Mouse (Mus musculus): ENCODE results near the gene Xrra1.
"Not testable (repeated sequence)": the region's sequence is repeated elsewhere in the genome, so short reads cannot be mapped to it uniquely, and the experiment has no call there.

The Xrra1 gene

DNA sequence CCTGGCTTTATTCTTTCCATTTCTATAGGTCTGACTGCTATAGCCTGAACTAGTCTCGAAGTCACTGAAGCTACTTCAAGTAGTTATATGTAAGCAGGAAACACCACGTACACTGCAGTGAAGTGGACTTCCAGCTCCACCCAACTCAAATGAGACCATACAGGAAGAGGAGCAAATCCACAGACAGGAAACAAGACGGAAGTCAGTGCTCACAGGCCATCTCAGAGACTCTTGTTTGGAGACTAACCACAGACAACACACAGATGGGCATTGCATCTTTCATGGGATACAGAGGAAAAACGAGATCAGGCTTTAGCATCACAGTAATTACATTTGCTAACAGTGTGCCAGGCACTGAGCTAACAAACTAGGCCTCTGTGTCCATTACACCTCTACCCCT lies 87.4 kb downstream of the Xrra1 start:
- no peak for DNase-seq (ENCODE audit: low read depth in 1 of 2, low spot score in 2 of 2)

GRCm38 (mm10) chr7:99947329-99947728 lies 88.4 kb downstream of the Xrra1 start:
- peak in 1 of 2 experiments; percentile 24 for DNase-seq (ENCODE audit: low read depth in 1 of 2, low spot score in 2 of 2)

DNA sequence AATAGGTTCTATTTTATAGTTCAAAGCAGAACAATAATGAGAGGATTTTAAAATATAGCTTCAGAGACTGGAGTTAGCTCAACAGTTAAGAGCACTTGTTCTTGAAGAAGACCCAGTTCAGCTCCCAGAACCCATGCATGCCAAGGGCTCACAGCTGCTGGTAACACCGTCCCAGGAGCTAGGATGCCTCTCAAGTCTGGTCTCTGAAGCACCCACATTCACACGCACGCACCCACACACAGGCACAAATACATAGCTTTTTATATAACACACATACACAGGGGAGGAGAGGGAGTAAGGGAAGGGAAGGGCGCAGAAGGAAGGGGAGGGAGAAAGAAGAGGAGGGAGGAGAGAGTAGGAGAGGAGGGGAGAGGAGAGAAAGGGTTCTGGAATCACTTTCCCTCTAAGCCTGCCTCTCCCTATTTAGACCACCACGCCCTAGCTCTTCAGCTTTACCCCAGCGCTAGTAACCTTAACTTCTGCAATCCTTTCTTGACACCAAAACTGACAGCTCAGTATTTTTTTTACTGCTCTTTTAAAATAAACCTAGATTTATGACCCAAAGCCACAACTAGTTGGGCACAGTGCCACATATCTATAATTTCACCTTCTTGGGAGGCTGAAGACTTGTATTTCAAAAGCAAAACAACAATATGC lies 94.7 kb downstream of the Xrra1 start:
- no peak for DNase-seq (ENCODE audit: low read depth in 1 of 2, low spot score in 2 of 2)

- DNase-seq (ENCODE audit: low read depth in 1 of 2, low spot score in 2 of 2), result no peak
Observed at GRCm38 (mm10) chr7:99954212-99954611, 95.3 kb downstream of the Xrra1 start.

- DNase-seq (ENCODE audit: low read depth in 1 of 2, low spot score in 2 of 2), result no peak
Observed at GRCm38 (mm10) chr7:99956095-99956494, 97.2 kb downstream of the Xrra1 start.

GRCm38 (mm10) chr7:99957226-99957965 lies 98.5 kb downstream of the Xrra1 start:
- no peak for DNase-seq (ENCODE audit: low read depth in 1 of 2, low spot score in 2 of 2)

GRCm38 (mm10) chr7:99960571-99960970 lies 101.7 kb downstream of the Xrra1 start:
- not testable (repeated sequence) for DNase-seq (ENCODE audit: low read depth in 1 of 2, low spot score in 2 of 2)

DNA sequence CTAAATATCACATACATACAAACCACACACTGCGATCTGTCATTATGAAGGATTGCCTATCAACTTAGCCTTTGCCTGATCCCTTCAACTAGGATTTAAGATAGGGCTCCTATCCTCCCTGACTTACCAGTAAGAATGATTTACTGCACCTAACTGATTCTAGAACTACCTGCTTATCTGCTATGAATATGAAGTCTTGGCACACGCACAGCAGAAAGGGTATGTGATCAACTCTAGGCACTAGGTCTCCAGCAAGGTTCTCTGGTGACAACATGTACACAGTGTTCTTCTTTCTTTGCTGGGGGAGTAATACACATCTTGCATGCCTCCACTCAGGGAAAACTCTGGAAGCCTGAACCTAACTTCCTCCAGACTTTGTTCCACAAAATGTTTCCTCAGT lies 102.6 kb downstream of the Xrra1 start:
- no peak for DNase-seq (ENCODE audit: low read depth in 1 of 2, low spot score in 2 of 2)

DNA sequence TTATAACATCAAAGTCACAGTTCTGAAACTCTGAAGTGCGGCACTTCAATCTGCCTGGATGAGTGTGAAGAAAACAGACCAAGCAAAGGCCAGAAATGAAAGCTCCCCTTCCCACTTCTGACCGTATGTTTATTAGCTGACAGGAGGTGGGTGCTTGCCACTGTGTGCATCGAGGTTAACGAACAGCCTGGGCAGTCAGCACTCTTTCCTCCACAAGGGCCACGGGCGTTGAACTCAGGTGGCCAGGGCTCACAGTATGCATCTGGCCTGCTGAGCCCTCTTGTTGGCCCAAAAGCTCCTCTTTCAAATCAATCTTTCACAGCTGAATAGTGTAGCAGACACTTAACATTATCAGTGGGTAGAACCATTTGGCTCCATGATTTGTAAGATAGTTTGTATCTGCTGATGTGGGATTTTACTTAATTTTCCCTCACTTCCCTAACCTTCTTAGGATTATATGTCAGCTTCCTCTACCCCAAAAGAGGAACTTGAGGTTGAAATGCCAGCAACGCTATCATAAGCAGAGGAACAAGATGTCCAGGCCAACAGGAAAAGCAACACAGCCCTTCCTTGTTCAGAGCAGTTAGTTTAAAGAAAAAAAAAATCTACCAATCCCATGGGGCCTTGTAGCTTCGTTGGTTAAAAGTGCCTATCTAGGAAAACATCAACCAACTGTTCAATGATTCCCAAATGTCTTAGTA lies 103.8 kb downstream of the Xrra1 start:
- DNase-seq (ENCODE audit: low read depth in 1 of 2, low spot score in 2 of 2), result no peak

GRCm38 (mm10) chr7:99963237-99963860 lies 104.4 kb downstream of the Xrra1 start:
- DNase-seq (ENCODE audit: low read depth in 1 of 2, low spot score in 2 of 2), result no peak

DNA sequence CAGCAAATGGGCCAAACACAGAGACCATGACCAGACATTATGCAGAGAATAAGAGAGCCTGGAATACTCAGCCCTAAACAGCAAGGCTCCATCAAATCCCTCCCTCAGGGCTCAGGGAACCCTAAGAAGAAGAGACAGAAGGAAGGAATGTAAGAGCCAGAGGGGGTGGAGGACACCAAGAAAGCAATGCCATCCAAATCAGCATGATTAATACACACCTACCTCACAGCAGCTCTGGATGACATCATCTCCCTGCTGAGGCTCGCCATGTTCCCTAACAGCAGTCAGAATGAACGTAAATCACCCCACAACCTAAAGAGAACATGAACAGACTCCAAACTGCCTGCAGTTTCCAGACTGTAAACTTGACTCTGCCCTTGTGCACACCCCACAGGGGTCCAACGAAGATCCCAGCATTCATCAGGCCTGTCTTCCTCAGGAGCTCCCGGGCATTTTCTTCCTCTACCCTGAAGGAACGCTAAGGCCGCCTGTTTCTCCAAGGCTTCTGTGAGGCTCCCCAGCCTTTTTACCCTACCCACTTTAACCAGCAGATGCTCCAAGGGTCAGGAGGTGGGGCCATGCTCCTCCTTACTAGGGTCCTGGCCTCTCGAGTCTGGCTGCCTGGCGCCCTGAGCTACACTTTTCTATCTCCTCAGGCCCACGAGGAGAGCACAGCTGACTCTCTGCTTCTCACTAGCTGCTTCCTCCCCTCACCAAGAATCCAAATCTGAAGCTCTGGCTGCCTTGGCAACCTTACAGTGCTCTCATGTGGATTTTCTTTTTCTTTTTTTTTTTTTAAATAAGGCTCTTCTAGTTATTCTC lies 106.3 kb downstream of the Xrra1 start:
- DNase-seq (ENCODE audit: low read depth in 1 of 2, low spot score in 2 of 2), result no peak

- no peak for DNase-seq (ENCODE audit: low read depth in 1 of 2, low spot score in 2 of 2)
Observed at GRCm38 (mm10) chr7:99966011-99966721, 107.2 kb downstream of the Xrra1 start.

All from monocyte, adult 2 months (primary cell).